Mouse (Mus musculus): Measurements from ENCODE around the gene Cgnl1.

The Cgnl1 gene

DNA sequence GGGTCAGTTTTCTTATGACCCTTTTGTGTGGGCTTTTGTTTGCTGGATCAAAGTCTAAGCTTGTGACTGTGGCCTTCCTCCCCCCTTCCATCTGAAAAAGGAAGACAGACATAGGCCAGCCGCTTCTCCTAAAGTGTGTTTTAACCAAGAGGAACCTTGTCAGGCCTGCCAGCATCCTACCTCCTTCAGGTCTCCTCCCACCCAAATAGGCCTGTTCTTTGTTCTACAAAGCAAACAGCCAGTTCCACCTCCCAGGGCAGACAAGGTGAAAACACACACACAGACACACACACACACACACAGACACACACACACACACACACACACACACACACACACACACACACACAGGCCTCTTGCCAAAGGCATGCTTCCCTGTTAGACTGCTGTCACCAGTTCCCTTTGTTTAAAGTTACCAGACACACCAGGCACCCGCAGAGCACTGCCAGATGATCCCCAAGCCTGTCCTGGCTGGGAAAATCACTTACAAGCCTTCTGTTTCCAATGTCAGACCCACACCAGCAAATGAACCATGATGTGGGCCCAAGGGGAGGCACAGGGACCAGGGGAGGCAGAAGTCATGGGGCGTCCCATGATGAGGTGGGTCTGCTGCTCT, 95.5 kb downstream of the Cgnl1 start:
- DNase-seq (ENCODE audit: extremely low read depth, low read depth, low spot score), result no peak

DNA sequence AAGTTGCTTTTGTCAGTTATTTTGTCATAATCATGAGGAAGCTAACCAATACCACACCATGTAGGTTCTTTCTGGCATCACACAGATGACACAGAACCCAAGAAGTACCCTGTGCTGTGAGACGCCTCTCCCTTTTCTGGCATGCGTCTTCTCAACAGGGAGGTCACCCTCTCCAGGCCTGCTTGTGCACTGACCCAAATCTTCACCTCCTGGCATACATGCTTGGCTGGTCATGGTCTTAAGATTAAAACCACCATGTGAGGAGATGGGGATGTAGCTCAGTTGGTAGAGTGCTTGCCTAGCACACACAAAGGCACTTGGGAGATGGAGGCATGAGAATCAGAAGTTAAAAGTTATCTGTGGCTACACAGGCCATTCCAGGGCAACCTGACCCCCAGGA, 96.2 kb downstream of the Cgnl1 start:
- DNase-seq (ENCODE audit: extremely low read depth, low read depth, low spot score), result no peak

- no peak for DNase-seq (ENCODE audit: extremely low read depth, low read depth, low spot score)
These were observed 96.9 kb downstream of the Cgnl1 start for GRCm38 (mm10) chr9:71674476-71674875.

- no peak for DNase-seq (ENCODE audit: extremely low read depth, low read depth, low spot score)
These were observed 98.9 kb downstream of the Cgnl1 start for GRCm38 (mm10) chr9:71672495-71672894.

DNA sequence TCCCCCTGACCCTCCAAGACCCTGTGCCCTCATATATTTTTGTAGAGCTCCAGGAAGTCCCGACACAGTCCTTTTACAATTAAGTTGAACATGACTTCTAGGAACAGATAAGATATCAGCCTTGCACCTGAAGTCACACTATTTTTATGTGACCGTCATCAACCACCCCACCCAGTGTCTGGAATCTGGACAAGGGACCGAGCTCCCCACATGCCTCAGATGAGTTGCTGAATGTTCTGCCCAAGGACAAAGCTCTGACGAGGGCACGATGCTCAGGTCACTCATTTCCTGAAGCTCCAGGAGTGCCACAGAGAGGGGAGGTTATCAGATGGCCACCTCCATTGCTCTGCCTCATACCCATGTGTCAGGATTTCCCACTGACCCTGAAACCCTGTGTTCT, 100.7 kb downstream of the Cgnl1 start:
- DNase-seq (ENCODE audit: extremely low read depth, low read depth, low spot score), result no peak

DNA sequence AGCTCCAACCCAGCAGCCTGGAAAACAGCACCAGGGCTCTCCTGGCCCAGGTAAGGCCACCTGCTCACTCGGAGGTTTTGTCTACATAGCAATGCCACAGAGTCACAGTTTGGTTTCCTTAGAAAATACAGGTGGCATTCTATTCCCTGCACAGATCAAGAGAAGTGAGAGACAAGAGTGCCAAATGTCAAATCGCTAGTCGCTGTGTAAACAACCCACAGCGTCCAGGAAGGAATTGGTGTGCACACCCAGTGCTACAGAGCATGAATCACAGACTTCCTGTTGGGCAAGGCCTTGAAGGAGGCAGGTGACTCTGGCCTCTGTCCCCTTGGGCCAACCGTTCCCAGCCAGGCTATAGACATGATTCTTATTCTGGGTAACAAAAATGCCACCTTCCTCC, 103.8 kb downstream of the Cgnl1 start:
- no peak for DNase-seq (ENCODE audit: extremely low read depth, low read depth, low spot score)

DNA sequence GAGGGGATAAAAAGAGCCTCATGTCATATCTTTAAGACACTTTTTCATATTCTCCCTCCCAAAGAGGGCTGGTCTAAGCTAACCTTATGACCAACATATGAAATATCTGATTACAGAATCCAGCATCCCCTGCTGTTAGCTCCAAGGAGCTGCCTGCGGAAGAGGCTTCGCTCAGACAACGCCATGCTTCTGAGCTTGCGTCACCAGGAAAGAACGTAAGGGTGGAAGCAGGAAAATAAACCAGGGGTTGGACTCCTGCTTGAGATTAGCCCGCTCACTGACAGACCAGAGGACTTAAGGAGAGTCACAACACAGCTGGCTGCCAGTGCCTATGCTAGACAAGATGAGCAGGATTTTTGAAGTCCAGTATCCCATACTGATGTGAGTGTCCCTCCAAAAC, 105.0 kb downstream of the Cgnl1 start:
- DNase-seq (ENCODE audit: extremely low read depth, low read depth, low spot score), result no peak

GRCm38 (mm10) chr9:71665493-71665892, 105.9 kb downstream of the Cgnl1 start:
- DNase-seq (ENCODE audit: extremely low read depth, low read depth, low spot score), result no peak

GRCm38 (mm10) chr9:71664855-71665254, 106.5 kb downstream of the Cgnl1 start:
- no peak for DNase-seq (ENCODE audit: extremely low read depth, low read depth, low spot score)

- no peak for DNase-seq (ENCODE audit: extremely low read depth, low read depth, low spot score)
These were observed 107.8 kb downstream of the Cgnl1 start for GRCm38 (mm10) chr9:71663421-71664217.

DNA sequence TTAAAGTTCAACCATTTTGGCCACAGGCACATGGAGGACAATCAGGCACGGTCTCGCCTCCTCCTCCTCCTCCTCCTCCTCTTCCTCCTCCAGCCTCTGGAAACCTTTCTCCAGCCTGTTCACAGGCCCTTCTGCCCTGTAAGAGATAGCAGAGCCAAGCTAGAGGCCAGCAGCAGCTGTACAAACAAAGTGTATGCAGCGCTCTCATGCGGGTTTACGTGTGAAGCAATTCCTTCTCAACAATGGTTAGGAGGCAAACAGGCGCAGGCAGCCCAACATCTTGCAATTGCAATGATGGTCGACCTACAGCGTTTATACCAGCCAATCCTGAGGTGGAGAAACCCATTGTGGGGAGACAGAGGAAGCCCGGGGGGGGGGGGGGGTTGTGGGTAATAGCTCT, 110.9 kb downstream of the Cgnl1 start:
- DNase-seq (ENCODE audit: extremely low read depth, low read depth, low spot score), result no peak

DNA sequence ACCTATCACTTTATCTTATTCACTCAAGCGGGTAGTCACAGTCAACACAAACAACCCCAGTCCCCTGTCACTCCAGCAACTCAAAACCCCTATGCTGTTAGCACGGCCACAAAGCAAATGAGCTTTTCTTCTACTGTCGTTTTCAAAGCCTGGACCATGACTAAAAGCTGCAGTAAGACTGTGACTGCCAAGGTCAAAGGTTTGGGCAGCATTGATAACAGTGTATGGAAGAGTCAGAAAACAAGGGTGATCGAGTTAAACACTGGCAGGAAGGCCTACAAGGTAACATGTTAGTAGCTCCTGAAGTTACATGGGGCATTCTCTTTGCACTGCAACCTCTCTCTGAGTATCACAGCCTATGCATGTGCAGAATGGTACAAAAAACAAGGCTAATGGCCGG, 111.7 kb downstream of the Cgnl1 start:
- no peak for DNase-seq (ENCODE audit: extremely low read depth, low read depth, low spot score)

- DNase-seq (ENCODE audit: extremely low read depth, low read depth, low spot score), result no peak
These were observed 114.2 kb downstream of the Cgnl1 start for GRCm38 (mm10) chr9:71657199-71657598.

GRCm38 (mm10) chr9:71654861-71655260, 116.5 kb downstream of the Cgnl1 start:
- DNase-seq (ENCODE audit: extremely low read depth, low read depth, low spot score), result no peak

DNA sequence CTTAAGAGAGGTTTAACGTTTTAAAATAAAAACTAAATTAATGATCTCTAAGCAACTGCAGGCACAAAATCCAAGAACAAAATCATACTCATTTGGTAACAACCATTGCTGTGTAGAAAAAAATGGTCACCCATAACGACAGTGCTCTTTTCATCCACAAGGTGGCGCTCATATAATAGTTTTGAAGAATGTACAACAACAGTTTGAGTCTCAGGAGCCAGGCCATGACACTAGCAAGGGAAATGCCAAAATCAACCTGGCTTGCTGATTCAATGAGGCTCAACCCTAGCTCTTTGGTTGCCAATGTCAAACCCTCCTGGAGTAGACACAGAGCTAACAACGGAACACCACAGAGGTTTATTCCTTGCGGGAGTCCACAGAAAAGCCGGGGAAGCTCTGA, 125.3 kb downstream of the Cgnl1 start:
- no peak for DNase-seq (ENCODE audit: extremely low read depth, low read depth, low spot score)

GRCm38 (mm10) chr9:71643611-71644010, 127.8 kb downstream of the Cgnl1 start:
- DNase-seq (ENCODE audit: extremely low read depth, low read depth, low spot score), result no peak

DNA sequence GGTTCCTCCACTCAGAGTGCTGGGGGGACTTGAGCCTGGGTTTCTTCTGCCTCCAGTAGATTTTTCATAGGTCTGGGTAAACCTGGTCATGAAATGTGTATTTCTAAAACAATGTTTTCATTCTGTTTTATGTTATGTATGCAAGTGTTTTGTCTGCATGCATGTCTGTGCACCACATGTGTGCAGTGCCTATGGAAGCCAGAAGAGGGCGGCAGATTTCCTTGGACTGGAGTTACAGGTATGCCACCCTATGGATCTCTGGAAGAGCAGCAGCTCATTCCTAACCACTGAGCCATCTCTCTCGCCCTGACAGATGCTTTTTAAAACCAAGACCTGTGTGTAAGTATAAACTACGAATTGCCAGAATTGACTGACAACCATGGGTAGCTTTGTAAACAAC, 129.1 kb downstream of the Cgnl1 start:
- DNase-seq (ENCODE audit: extremely low read depth, low read depth, low spot score), result no peak

DNA sequence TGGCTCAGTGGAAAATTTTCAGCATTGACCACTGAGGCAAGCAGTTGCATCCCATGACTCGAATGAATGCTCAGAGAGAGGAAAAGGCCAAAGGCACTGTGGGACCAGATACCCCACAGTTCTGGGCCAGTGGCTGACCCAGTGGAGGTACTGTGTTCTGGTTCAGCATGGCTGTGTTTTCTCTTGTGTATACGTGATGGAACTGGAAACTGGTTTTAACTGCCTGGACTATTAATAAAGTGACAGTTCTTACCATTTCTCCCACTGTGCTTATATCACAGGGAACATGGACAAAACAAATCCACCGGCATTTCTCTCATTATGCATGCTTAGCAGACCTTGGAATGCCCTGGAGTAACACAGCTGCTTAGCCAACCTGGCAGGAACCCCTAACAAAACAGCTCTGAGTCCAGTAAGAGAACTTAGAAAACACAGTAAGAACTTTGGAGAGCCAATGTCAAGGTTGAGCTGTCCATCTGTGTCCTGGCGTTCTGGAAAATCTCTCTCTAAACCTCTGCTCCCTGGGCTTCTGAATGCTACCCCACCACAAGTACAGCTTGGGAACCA, 131.0 kb downstream of the Cgnl1 start:
- no peak for DNase-seq (ENCODE audit: extremely low read depth, low read depth, low spot score)

GRCm38 (mm10) chr9:71638198-71638597, 133.2 kb downstream of the Cgnl1 start:
- DNase-seq (ENCODE audit: extremely low read depth, low read depth, low spot score), result no peak

DNA sequence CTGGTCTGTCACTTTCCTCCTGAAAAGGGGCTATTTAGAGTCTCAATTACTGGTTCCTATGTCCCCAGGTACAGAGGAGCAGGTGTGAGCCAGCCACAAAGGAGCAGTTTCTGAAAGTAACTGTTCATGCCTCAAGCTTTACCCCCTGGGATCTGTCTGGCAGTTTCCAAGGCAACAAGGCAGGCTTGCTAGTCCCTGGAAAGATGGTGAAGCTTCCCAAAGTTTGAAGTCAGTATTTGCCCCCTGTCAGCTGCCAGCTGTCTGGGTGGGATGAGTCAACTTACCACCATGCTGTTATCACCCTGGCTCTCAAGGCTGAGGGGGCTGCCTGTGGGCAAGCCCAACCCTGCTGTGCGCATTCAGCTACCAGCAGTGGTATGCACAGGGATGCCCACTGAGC, 134.5 kb downstream of the Cgnl1 start:
- no peak for DNase-seq (ENCODE audit: extremely low read depth, low read depth, low spot score)

GRCm38 (mm10) chr9:71635627-71636026, 135.8 kb downstream of the Cgnl1 start:
- no peak for DNase-seq (ENCODE audit: extremely low read depth, low read depth, low spot score)

- DNase-seq (ENCODE audit: extremely low read depth, low read depth, low spot score), result no peak
These were observed 136.5 kb downstream of the Cgnl1 start for GRCm38 (mm10) chr9:71634916-71635315.

Data from fat pad, adult 2 months (tissue).